Mouse (Mus musculus) stomach, postnatal 0 days (tissue): ENCODE results near the gene Scgb1c1.

ENCODE experiments used
- CTCF ChIP-seq: IDR thresholded peaks from 2 replicates; pipeline ENCODE4 v1.5.1; 2016; ENCODE audit warnings: antibody characterized with exemption, low read depth, mild to moderate bottlenecking, moderate library complexity
- EP300 ChIP-seq: optimal IDR thresholded peaks from 2 replicates; pipeline ENCODE3; 2016; ENCODE audit warnings: antibody characterized with exemption

- TF ChIP-seq CTCF (no peak), EP300 (no peak)
Measured at GRCm38 (mm10) chr7:140851916-140852315, 6.6 kb downstream of the Scgb1c1 start.
